Mouse (Mus musculus): ENCODE measurements around the gene Vsig8.

DNA sequence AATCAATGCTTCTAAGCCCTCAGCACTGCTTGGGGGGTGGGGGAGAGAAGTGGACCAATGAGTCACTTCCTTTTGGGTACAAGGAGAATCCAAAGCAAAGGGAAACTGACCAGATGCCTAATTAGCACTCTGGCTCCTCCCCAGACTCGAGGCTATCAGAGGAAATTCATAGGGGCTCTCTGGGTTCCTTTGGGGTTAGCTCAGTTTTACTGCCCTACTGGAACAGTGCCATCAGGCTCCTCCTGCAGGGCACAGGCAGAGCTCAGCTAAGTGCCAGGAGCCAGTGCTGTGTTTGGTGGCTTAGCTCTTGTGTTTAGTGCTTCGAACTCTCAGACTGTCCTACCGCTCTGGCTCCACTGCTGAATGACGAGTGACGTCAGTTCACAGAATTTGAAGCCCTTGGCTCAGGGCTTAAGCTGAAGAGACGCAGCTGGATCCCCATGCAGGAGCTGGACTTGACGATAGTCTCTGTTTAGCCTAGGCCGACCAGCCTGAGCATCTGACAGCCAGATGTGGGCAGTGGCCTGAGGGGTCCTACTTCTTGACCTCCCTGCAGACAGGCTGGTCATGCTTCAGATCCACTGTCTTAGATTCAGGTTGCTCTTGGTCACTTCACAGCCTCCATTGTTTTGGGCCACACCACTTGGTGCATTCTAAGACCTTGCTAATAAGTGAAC lies 25.1 kb upstream of the Vsig8 start:
- TF ChIP-seq POLR2A (IDR thresholded peaks at IDR 0.05; ENCODE audit: borderline replicate concordance, extremely low read depth, low read depth, low read length) (no peak), CTCF (IDR thresholded peaks at IDR 0.05; ENCODE audit: insufficient read depth, low read length) (no peak)
